Mouse (Mus musculus) bone marrow, adult 2 months (tissue): ENCODE measurements around the gene Plch2. TPM values are rescaled to one million over a fixed set of nuclear protein-coding genes. Genes with fewer than 3 reads are reported as not detected.

Experiments used
- H3K27ac ChIP-seq: fragments of 200-500 bp; 2 replicates; pipeline ENCODE4 v1.5.1; 2012; ENCODE audit warnings: low read depth, mild to moderate bottlenecking, control low read depth, inconsistent platforms, low read length; ENCODE audit not compliant: control insufficient read depth, poor library complexity, insufficient read depth
- H3K4me1 ChIP-seq: fragments of 200-500 bp; 2 replicates; pipeline ENCODE4 v1.6.1; 2011; ENCODE audit warnings: low read length; ENCODE audit not compliant: control insufficient read depth, insufficient read depth
- H3K4me3 ChIP-seq: fragments of 200-500 bp; replicated peaks from 2 replicates; pipeline ENCODE3; 2011; ENCODE audit warnings: mild to moderate bottlenecking, low read depth, low read length, control low read depth; ENCODE audit not compliant: control insufficient read depth
- CTCF ChIP-seq: fragments of 200-500 bp; IDR thresholded peaks from 2 replicates; pipeline ENCODE4 v1.5.1; 2011; ENCODE audit warnings: low read length, control low read depth; ENCODE audit not compliant: control insufficient read depth, insufficient read depth
- POLR2A ChIP-seq: fragments of 200-500 bp; IDR thresholded peaks from 2 replicates; pipeline ENCODE4 v1.6.1; 2011; ENCODE audit warnings: low read depth, mild to moderate bottlenecking, control low read depth, low read length, borderline replicate concordance; ENCODE audit not compliant: control insufficient read depth
- WGBS: fragments of 180-500 bp; shearing (Covaris S2); methylation state at CpG from one replicate; pipeline ENCODE4 v1.1.7; 2018; 5-methylcytosine and 5-hydroxymethylcytosine counted together
- polyA plus RNA-seq: library from polyadenylated mRNA; stranded (reverse); fragments of >200 nt; gene quantifications from 2 replicates; pipeline ENCODE4 v1.2.4, GENCODE M21; 2011; ENCODE audit warnings: low replicate concordance; ENCODE audit not compliant: missing spikeins, insufficient read depth, insufficient read length

Plch2 gene
- polyA plus RNA-seq, 1 experiment, result not detected

GRCm38 (mm10) chr4:155020141-155020540 is 36.4 kb downstream of the Plch2 start:
- 43% methylated on average over 1 of the region's 1 CpGs for WGBS
- TF ChIP-seq POLR2A (no peak), CTCF (no peak)
- Histone ChIP-seq H3K4me3 (no peak overlapping the region), H3K4me1 (no peaks in the 10 kb centered on the region), H3K27ac (no peak overlapping the region)

GRCm38 (mm10) chr4:155019336-155019847 is 37.2 kb downstream of the Plch2 start:
- Histone ChIP-seq H3K4me1 (no peaks in the 10 kb centered on the region), H3K4me3 (no peak overlapping the region), H3K27ac (no peak overlapping the region)
- no peak for TF ChIP-seq CTCF
- TF ChIP-seq POLR2A, result no peak
- 3% methylated on average over 10 of the region's 10 CpGs for WGBS

- Histone ChIP-seq H3K4me3 (no peak overlapping the region), H3K4me1 (no peaks in the 10 kb centered on the region), H3K27ac (no peak overlapping the region)
- TF ChIP-seq POLR2A, result no peak
- no peak for TF ChIP-seq CTCF
- 8% methylated on average over 15 of the region's 15 CpGs for WGBS
Observed at GRCm38 (mm10) chr4:155018601-155019335, 37.8 kb downstream of the Plch2 start.

- no peaks in the 10 kb centered on the region for H3K4me1 ChIP-seq
- 64% methylated on average over 8 of the region's 8 CpGs for WGBS
- H3K27ac ChIP-seq, result no peak overlapping the region
- TF ChIP-seq CTCF (no peak), POLR2A (no peak)
- H3K4me3 ChIP-seq, result no peak overlapping the region
Observed at GRCm38 (mm10) chr4:155018066-155018465, 38.5 kb downstream of the Plch2 start.

- no peak overlapping the region for H3K27ac ChIP-seq
- H3K4me1 ChIP-seq, result no peaks in the 10 kb centered on the region
- H3K4me3 ChIP-seq, result no peak overlapping the region
- TF ChIP-seq CTCF (no peak), POLR2A (no peak)
- 73% methylated on average over 11 of the region's 11 CpGs for WGBS
Observed at GRCm38 (mm10) chr4:155017253-155017878, 39.2 kb downstream of the Plch2 start.

GRCm38 (mm10) chr4:155016807-155017206 is 39.8 kb downstream of the Plch2 start:
- TF ChIP-seq POLR2A (no peak), CTCF (no peak)
- Histone ChIP-seq H3K27ac (no peak overlapping the region), H3K4me1 (no peaks in the 10 kb centered on the region), H3K4me3 (no peak overlapping the region)
- 70% methylated on average over 11 of the region's 11 CpGs for WGBS

- H3K27ac ChIP-seq, result no peak overlapping the region
- H3K4me1 ChIP-seq, result no peaks in the 10 kb centered on the region
- H3K4me3 ChIP-seq, result no peak overlapping the region
- WGBS, result 65% methylated on average over 4 of the region's 4 CpGs
- no peak for TF ChIP-seq CTCF
- TF ChIP-seq POLR2A, result no peak
Observed at GRCm38 (mm10) chr4:155015550-155015949, 41.0 kb downstream of the Plch2 start.

- Histone ChIP-seq H3K27ac (no peak overlapping the region), H3K4me1 (no peaks in the 10 kb centered on the region), H3K4me3 (no peak overlapping the region)
- TF ChIP-seq CTCF (no peak), POLR2A (no peak)
- 80% methylated on average over 12 of the region's 12 CpGs for WGBS
Observed at GRCm38 (mm10) chr4:155014791-155015190, 41.8 kb downstream of the Plch2 start.
